Mouse (Mus musculus) induced T-regulatory cell, adult 2 months (primary cell): ENCODE measurements around the gene Crlf1.

ENCODE experiments used
- DNase-seq: peaks from one replicate; pipeline ENCODE4 v3.0.0-alpha.2; 2012; ENCODE audit warnings: low read depth

Crlf1 gene

DNA sequence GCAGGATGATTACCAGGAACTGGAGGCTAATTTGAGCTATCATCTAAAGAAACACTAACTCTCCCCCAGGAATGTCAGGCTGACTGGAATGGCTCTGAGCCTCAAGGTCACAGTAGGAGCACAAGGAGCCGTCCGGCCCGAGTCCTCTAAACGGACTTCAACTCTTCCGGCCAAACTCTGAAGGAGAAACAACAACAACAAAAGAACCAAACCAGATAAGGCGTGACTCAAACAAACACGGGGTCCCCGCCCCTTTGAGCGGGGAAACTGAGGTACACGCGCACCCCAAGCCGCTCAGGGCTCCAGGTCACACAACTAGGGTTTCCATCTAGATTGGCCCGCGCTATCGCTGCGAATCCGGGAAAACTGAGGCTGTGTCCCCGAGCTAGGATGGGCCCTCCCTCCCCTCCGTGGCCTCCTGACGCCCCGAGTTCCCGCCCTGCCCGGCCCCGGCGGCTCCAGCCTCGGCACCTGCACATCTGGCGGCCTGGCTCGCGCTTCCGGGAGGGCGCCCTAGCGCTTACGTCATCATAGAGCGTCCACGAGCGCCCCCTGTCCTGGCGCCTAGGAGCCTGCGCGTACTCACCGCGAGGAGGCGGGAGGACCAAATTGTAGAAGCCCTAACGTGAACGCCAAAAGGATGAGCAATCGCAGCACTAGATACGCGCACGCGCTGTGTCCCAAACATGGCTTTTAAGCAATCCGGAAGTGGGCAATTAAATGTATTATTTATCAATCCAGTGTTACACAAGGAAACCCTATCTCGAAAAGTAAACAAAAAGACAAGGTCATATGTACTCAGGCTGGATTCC is 29.8 kb downstream of the Crlf1 start:
- peak; percentile 99 for DNase-seq

DNA sequence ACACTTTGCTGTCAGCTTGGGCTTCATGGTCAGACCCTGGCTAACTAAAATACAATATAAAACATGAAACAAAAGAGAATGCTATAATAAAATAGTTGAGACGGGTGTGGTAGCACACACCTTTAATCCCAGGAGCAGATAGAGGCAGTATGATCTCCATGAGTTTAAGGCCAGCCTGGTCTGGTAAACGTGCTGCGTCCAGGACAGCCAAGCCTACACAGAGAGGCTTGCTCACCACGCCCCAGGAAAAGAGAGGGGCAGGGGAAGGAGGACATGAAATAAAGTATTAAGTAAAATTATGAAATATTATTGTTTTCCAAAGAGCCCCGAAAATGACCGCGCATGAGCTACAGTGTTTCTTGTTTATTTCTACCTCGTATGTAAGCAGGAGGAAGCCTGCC is 34.2 kb downstream of the Crlf1 start:
- DNase-seq, result no peak

DNA sequence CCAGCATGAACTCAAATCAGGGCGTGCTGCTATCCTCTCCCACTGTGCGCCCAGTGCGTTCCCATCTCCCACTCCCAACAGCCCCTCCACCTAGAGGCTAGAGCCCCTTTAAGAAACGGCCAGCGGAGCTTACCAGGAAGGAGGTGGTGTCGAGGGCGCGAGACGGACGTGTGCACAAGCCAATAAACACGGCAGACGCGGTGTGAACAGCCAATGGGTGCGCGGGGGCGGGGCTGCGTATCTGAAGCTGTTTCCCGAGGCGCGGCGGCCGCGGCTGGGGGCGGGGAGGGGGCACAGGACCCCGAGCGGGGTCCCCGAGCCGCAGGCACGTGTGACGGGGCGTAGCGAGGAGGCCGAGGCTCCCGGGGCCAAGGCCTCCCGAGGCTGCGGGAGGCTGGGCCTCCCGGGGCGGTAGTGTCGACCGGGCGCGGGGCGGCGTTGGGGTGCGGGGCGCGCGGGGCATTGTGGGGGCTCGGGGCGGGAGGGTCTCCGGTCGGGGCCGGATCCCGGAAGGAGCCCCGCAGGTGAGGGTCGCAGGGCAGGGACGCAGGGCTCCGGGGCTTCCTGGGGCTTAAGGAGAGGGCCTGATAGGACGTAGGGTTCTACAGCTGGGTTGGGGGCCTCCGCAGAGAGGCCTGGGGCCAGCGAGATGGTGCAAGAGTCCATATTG is 34.7 kb downstream of the Crlf1 start, which contains the start of the genes Fkbp8 and Kxd1:
Gene Fkbp8 (plus strand): TSS at position 213 of the 670 bp plus-strand sequence.
Gene Kxd1 (minus strand): TSS at position 445 of the 670 bp plus-strand sequence.
- DNase-seq, result peak; percentile 97

DNA sequence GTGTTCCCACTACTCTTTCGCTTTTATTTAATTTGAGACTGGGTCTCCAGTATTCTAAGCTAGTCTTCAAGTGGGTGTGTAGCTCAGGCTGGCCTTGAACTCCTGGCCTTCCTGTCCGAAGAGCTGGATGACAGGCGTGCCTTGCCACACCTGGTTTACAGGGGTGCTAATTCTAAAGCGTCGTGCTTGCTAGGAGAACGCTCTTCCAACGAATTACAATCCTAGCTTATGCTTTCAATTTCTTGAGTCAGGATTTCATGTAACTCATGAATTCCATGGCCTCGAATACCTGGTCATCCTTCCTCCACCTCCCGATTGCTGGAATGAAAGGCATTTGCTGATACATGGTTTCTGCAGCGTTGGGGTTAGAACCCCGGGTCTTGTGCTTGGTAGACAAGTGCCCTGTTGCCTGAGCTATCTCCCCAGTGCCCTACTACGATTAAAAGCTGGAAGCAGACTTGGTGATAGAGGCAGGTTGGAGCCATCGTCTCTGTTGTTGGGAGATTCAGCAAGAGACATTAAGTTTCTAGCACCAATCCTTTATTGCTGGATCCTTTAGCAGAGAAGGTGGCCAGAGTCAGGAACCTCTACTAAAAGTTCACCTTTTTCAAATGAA is 35.3 kb downstream of the Crlf1 start:
- no peak for DNase-seq

DNA sequence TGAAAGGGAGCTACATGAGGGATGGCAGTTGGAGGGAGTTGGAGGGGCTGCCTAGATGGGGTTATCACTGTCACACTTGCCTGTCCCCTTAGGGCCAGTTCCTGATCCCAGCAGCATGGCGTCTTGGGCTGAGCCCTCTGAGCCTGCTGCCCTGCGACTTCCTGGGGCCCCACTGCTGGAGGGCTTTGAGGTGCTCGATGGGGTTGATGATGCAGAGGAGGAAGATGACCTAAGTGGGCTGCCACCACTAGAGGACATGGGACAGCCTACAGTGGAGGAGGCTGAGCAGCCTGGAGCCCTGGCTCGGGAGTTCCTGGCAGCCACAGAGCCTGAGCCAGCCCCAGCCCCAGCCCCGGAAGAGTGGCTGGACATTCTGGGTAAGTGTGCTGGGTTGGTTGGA is 36.3 kb downstream of the Crlf1 start:
- no peak for DNase-seq

DNA sequence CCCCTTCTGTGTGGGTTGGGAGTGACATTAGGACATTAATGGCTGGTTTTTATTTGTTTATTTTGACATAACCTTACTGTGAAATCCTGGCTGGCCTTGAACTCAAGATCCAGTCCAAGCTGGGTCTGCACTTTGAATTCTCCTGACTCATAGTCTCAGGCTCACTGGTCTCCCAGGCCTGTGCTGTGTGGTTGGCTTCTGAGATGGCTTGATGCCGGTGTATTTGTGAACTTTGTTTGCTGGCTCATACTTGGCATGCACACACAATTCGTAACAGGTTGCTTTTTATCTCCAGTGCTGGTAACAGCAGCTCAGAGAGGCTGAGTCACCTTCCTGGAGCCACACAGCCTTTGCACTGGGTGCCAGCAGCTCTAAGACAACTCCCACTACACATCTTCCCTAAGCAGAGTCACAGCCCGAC is 36.8 kb downstream of the Crlf1 start:
- DNase-seq, result no peak

DNA sequence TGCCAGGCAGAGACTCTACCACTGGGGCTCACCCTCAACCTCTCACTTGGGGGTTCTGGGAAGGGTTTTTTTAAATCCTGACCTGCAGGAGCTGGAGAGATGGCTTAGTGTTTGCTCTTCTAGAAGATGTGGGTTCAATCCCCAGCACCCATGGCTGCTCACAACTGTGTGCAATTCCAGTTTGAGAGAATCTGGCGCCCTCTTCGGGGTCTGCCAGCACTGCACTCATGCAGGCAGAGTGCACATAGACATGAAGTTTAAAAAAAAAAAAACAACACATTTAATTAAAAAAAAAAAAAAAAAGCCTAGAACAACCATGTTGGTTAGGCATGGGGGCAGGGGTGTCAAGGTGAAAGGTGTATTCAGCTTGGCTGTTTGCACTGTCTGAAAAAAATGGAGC is 37.4 kb downstream of the Crlf1 start:
- no peak for DNase-seq

DNA sequence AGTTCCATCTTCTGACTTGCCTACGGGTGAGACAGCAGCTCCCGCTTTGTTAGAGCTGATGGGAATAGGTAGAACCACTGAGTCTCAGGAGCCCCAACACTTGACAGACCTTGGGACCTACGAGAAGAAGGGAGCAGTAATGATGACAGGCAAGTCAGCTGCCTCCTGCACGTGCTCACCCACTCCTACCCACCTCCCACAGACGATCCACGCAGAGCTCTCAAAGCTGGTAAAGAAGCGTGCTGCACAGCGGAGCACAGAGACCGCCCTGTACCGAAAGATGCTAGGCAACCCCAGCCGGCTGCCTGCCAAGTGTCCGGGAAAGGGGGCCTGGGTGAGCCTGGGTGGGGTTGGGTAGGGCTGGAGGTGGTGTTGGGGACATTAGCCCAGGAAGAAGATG is 41.3 kb downstream of the Crlf1 start:
- DNase-seq, result no peak

DNA sequence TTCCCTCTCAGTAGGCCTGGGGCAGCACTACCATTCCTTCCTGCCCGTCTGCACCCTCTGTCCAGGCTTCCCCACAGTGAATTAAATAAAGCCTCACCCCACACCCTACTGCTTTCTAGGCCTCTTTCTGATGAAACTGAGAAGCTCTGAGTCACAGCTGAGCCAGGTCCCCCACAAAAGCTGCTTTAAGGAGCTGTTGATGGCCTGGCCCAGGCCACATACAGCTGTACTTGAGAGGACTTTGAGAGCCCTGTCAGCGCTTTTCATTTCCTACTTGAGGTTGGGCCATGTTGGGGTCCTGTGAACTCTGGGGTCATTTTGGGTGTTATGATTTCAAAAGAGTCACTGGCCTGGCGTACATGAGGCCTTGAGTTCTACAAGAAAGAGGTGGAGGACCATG is 42.3 kb downstream of the Crlf1 start:
- no peak for DNase-seq

DNA sequence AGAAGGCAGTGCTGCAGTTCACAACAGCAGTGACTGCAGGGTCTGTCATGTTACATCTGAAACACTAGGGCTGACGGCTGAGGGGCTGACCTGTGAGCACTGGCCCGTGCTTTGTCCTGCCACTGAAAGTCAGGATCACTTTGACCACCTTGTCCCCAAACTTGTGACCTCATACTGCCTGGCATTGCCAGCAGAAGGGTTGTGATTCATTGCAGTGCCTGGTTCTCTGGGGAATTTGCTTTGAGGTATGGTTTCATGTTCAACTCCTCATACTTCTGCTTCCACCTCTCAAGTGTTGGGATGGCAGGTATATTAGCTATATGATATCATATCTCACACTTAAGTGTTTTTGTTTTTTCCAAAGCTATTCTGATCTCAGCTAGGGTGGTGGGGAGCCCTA is 42.7 kb downstream of the Crlf1 start:
- no peak for DNase-seq

DNA sequence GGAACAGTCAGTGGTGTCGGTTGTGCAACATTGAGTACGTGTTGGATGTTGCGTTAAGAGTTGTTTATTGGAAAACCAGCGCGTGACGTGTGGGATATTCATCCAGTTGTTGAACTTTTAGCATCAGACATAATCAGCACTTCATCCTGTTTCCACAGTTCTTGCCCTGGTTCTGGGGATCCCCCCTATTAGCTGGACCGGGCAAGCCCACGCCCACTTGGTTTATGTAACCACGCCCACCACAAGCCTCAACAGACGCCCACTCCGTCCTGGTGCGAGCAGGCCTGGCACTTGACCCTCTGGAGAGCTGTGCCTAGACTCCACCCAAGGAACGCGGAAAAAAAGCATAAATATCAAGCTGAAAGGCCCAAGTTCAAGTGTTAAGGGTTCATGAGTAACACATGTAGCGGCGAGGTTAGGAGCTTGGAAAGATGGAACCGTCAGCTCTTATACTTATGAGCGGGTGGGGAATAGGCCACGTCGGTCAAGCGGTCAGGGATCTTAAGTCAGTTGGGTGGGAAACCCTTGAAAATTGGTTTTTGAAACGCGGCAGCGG is 45.1 kb downstream of the Crlf1 start:
- DNase-seq, result no peak

DNA sequence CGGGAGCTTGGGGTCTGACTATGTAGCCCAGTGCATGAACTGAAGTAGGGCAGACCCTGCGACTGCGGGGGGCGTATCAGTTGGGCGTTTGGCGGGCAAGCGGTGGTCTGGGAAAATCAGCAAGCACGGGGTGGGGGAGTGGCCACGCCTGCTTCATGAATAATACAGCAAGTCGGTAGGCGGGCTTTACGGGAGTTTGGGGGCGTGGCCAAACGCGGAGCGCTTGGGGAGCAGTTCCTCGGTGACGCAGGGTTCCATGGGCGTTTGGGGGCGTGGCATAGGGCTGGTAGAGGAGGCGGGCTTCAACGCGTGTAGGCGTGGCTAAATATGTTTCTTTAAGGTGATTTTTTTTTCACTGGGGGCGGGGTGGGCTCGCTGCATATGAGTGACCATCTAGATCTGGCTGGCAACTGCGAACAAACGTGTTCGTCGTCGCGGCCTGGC is 45.7 kb downstream of the Crlf1 start:
- peak; percentile 100 for DNase-seq

DNA sequence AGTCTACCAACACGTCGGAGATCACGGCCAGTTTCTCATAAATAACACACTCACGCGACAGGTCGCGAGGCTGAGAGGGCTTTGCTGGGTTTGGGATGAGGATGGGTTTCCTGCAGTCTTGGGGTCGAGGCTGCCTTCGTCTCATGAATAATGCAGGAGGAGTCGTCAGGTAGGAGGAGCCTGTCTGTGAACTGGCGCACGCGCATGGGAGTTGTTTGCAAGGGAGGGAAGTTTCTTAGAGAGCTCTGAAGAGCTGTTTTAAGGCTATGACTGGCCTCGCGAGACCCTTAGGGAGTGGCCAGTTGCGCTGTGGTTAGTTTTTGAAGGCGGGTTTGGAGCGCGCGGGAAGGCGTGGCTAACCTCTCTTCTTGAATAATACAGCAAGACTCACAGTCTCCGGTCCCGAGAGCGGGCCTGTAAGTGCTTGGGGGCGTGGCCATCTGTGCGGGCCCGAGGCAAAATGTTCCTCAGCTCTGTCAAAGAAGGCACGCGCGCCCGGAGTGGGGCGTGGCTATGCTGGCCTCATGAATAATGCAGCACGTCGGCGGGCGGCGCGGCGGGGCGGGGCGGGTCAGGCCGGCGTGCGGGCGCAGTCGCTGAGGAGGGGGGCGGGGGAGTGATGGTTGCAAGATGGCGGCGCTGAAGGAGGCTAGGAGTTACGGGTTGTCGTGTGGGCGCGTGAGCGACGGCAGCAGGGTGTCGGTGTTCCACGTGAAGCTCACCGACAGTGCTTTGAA is 46.3 kb downstream of the Crlf1 start, which contains the start of gene Ell:
Gene Ell (plus strand): TSS at position 381 of the 737 bp plus-strand sequence.
- peak; percentile 100 for DNase-seq

DNA sequence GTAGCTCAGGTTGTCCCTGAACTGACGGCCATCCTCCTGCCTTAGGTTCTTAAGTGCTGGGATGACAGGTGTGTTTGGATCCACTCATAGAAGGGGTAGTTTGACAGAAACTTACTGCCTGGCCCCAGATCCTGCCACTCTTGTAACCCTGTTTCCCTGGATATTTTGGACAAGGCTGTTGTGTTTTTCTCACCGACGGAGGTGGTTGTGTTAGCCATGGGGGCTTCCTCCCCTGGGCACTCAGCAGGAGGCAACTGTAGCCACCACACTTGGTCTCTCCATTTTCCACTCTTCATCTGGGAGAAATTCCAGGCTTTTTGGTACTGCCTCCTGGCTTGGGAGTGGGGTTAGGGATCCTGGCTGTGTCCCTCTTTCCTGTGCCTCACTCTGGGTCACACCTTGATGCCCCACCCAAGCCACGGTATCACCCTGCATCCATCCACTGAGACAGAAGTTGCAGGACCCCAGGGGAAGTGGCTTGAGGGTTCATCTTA is 47.1 kb downstream of the Crlf1 start:
- DNase-seq, result peak; percentile 41

DNA sequence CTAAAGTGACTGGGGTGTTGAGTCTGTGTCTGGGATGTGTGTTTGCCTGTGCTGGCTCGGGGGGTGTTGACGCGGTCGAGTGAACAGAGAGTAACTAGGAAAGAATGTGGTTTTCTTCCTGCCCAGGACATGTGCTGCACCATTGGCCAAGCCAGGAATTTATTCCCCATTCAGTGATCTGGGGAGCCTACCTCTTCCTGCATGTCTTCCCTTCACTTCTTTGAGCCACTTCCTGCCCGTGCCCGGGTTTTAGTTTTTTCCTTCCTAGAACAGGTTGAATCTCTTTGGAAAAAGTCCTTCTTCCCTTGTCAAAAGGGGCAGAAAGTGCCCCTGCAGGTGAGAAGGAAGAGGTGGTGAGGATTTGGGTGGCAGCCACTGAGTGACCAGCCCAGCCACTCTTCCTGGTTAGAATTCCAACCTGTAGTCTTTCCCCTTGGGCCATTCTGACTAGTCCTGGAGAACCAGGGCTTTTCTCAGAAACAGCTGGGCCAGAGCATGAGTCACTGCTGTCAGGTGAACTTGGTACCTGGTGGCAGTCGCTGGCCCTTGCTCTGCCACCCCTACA is 47.6 kb downstream of the Crlf1 start:
- no peak for DNase-seq

DNA sequence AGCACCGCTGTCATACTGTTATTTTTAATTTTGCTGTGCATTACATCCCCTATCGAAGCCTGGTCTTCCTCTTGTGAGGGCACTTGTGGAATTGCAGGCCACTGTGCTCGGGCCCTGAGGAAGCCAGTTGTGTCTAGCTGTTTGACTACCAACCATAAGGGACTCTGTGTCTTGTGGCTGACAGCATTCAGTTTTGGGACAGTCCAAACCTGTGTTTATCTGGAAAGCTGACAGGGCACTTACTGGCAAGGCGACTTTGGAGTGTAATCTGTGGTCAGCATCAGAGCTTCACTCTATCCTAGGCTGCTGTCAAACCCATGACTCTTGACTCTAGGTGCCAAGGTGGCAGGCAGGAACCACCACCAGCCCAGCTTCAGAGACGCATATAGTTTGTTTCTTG is 48.1 kb downstream of the Crlf1 start:
- DNase-seq, result no peak

DNA sequence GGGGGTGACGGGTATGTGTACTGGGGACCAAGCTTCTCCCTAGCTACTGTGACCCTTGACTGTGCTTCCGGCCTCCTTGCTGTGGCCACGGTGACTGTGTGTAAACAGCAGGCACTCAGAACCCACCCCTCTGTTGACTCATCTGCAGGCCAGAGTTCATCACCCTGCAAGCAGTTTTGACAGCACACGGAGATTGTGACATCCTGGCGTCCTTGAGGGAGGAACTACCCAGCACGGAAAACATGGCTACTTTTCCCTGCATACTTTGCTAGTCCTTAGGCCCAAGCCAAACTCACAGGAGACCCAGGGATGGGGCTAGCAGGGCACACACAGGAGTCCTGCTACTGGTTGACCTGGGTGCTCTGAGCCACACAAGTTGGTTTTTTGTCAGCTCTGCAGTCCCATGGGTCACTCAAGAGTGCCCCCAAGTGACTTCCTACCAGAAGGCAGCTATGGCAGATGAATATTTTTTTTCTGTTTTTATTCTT is 51.3 kb downstream of the Crlf1 start:
- peak; percentile 61 for DNase-seq

DNA sequence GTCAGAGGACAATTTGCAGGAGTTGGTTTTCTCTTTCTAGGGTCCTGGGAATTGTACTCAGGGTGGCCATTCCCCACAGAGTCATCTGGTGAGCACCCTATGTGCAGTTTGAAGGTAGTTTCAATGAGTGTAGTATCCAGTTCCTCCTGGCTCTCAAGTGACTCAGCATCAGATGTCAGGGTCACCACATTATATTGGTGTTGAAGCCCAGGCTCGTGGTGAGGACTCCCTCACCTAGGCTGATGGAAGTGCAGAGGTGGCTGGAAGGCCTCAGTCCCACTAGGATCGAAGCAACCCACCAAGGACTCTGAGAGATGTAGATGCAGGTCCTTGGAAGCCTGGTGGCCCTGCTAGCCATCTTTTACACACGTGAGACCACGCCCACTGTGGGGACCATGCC is 53.5 kb downstream of the Crlf1 start:
- no peak for DNase-seq

DNA sequence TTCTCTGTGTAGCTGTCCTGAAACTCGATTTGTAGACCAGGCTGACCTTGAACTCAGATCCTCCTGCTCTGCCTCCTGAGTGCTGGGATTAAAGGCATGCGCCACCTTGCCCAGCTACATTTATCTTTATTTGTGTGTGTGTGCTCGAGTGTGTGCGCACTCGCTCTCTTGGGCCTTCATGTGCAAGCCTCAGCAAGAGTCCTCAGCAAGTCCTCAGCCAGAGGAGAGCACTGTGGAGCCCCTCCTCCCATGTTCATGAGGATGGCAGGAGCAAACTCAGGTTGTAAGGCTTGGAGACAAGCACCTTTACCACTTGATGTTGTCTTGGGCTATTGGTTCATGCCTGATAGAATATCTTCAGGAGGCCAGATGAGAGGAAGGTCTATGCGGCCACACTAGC is 54.8 kb downstream of the Crlf1 start:
- no peak for DNase-seq

DNA sequence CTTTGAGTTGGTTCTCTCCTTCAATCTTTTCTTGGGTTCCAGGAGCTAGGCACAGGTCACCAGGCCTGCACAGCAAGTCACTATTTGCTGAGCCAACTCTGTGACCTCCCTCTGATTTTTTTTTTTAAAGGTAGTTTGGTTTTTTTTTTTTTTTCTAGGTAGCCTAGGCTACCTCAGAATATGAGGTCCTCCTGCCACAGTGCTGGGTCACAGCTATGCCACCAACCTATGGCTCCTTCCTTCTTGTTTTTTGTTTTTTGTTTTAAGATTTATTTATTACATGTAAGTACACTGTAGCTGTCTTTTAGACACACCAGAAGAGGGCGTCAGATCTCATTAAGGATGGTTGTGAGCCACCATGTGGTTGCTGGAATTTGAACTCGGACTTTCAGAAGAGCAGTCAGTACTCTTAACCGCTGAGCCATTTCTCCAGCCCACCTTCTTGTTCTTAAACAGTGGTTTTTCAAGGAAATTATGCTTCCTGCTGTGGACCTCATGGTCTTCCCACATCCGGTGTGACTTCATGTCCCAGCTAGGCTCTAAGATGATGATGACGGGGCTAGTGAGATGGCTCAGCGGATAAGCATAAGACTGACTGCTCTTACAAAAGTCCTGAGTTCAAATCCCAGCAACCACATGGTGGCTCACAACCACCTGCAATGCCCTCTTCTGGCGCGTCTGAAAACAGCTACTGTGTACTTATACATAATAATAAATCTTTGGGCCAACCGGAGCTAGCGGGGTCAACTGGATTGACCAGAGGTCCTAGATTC is 56.6 kb downstream of the Crlf1 start:
- DNase-seq, result peak; percentile 86
